Mouse (Mus musculus): ENCODE data around the gene Ly86. TPM values are rescaled to one million over a fixed set of nuclear protein-coding genes. Genes with fewer than 3 reads are reported as not detected.

Gene Ly86
- polyA plus RNA-seq, 1 experiment from 2014 or later = 8.6 TPM

GRCm38 (mm10) chr13:37403708-37404107 lies 58.7 kb downstream of the Ly86 start:
- Histone ChIP-seq H3K27me3 (ENCODE audit: control insufficient read depth, insufficient read depth, low read length) (no peaks in the 10 kb centered on the region), H3K4me1 (replicated peaks; ENCODE audit: control insufficient read depth, insufficient read depth, low read length) (no peaks in the 10 kb centered on the region), H3K36me3 (ENCODE audit: control insufficient read depth, insufficient read depth, low read length) (no peaks in the 10 kb centered on the region), H3K9me3 (ENCODE audit: control insufficient read depth, low read length) (no peaks in the 10 kb centered on the region), H3K4me3 (ENCODE audit: low read depth, low read length) (no peak overlapping the region), H3K4me2 (replicated peaks; ENCODE audit: low read depth, low read length) (no peak overlapping the region), H3K27ac (ENCODE audit: low read depth, low read length) (no peak overlapping the region), H3K9ac (ENCODE audit: low read depth, low read length) (no peak overlapping the region)
- ATAC-seq (ENCODE audit: low FRiP score) (no peak), DNase-seq (ENCODE audit: low spot score) (no peak)
- 88% methylated on average over 2 of the region's 2 CpGs for WGBS

GRCm38 (mm10) chr13:37415696-37416095 lies 70.7 kb downstream of the Ly86 start:
- H3K27ac ChIP-seq (ENCODE audit: low read depth, low read length) = no peak overlapping the region
- no peak overlapping the region for H3K4me2 ChIP-seq (replicated peaks; ENCODE audit: low read depth, low read length)
- H3K9me3 ChIP-seq (ENCODE audit: control insufficient read depth, low read length) = no peaks in the 10 kb centered on the region
- WGBS = 92% methylated on average over 1 of the region's 1 CpGs
- H3K9ac ChIP-seq (ENCODE audit: low read depth, low read length) = no peak overlapping the region
- DNase-seq (ENCODE audit: low spot score) (no peak), ATAC-seq (ENCODE audit: low FRiP score) (no peak)
- H3K4me3 ChIP-seq (ENCODE audit: low read depth, low read length) = no peak overlapping the region
- no peaks in the 10 kb centered on the region for H3K36me3 ChIP-seq (ENCODE audit: control insufficient read depth, insufficient read depth, low read length)
- no peaks in the 10 kb centered on the region for H3K4me1 ChIP-seq (replicated peaks; ENCODE audit: control insufficient read depth, insufficient read depth, low read length)
- no peaks in the 10 kb centered on the region for H3K27me3 ChIP-seq (ENCODE audit: control insufficient read depth, insufficient read depth, low read length)

- ATAC-seq (ENCODE audit: low FRiP score) (no peak), DNase-seq (ENCODE audit: low spot score) (no peak)
- no peaks in the 10 kb centered on the region for H3K4me1 ChIP-seq (replicated peaks; ENCODE audit: control insufficient read depth, insufficient read depth, low read length)
- no peak overlapping the region for H3K4me2 ChIP-seq (replicated peaks; ENCODE audit: low read depth, low read length)
- H3K27ac ChIP-seq (ENCODE audit: low read depth, low read length) = no peak overlapping the region
- no peak overlapping the region for H3K9ac ChIP-seq (ENCODE audit: low read depth, low read length)
- 94% methylated on average over 6 of the region's 6 CpGs for WGBS
- H3K4me3 ChIP-seq (ENCODE audit: low read depth, low read length) = no peak overlapping the region
- no peaks in the 10 kb centered on the region for H3K27me3 ChIP-seq (ENCODE audit: control insufficient read depth, insufficient read depth, low read length)
- H3K36me3 ChIP-seq (ENCODE audit: control insufficient read depth, insufficient read depth, low read length) = no peaks in the 10 kb centered on the region
- H3K9me3 ChIP-seq (ENCODE audit: control insufficient read depth, low read length) = no peaks in the 10 kb centered on the region
Measured at GRCm38 (mm10) chr13:37423416-37423815, 78.4 kb downstream of the Ly86 start.

GRCm38 (mm10) chr13:37424904-37425303 lies 79.9 kb downstream of the Ly86 start:
- 88% methylated on average over 6 of the region's 6 CpGs for WGBS
- Histone ChIP-seq H3K27ac (ENCODE audit: low read depth, low read length) (no peak overlapping the region), H3K4me3 (ENCODE audit: low read depth, low read length) (no peak overlapping the region), H3K4me2 (replicated peaks; ENCODE audit: low read depth, low read length) (no peak overlapping the region), H3K36me3 (ENCODE audit: control insufficient read depth, insufficient read depth, low read length) (no peaks in the 10 kb centered on the region), H3K9ac (ENCODE audit: low read depth, low read length) (no peak overlapping the region), H3K27me3 (ENCODE audit: control insufficient read depth, insufficient read depth, low read length) (no peaks in the 10 kb centered on the region), H3K4me1 (replicated peaks; ENCODE audit: control insufficient read depth, insufficient read depth, low read length) (no peaks in the 10 kb centered on the region), H3K9me3 (ENCODE audit: control insufficient read depth, low read length) (no peaks in the 10 kb centered on the region)
- ATAC-seq (ENCODE audit: low FRiP score) = no peak
- no peak for DNase-seq (ENCODE audit: low spot score)

GRCm38 (mm10) chr13:37425406-37425805 lies 80.4 kb downstream of the Ly86 start:
- H3K4me2 ChIP-seq (replicated peaks; ENCODE audit: low read depth, low read length) = no peak overlapping the region
- H3K27ac ChIP-seq (ENCODE audit: low read depth, low read length) = no peak overlapping the region
- WGBS = 53% methylated on average over 3 of the region's 3 CpGs
- no peaks in the 10 kb centered on the region for H3K9me3 ChIP-seq (ENCODE audit: control insufficient read depth, low read length)
- H3K4me1 ChIP-seq (replicated peaks; ENCODE audit: control insufficient read depth, insufficient read depth, low read length) = no peaks in the 10 kb centered on the region
- no peak overlapping the region for H3K9ac ChIP-seq (ENCODE audit: low read depth, low read length)
- DNase-seq (ENCODE audit: low spot score) = no peak
- no peak overlapping the region for H3K4me3 ChIP-seq (ENCODE audit: low read depth, low read length)
- H3K27me3 ChIP-seq (ENCODE audit: control insufficient read depth, insufficient read depth, low read length) = no peaks in the 10 kb centered on the region
- no peak for ATAC-seq (ENCODE audit: low FRiP score)
- no peaks in the 10 kb centered on the region for H3K36me3 ChIP-seq (ENCODE audit: control insufficient read depth, insufficient read depth, low read length)

- no peaks in the 10 kb centered on the region for H3K4me1 ChIP-seq (replicated peaks; ENCODE audit: control insufficient read depth, insufficient read depth, low read length)
- 81% methylated on average over 12 of the region's 12 CpGs for WGBS
- no peak overlapping the region for H3K9ac ChIP-seq (ENCODE audit: low read depth, low read length)
- no peaks in the 10 kb centered on the region for H3K9me3 ChIP-seq (ENCODE audit: control insufficient read depth, low read length)
- no peak overlapping the region for H3K4me3 ChIP-seq (ENCODE audit: low read depth, low read length)
- no peaks in the 10 kb centered on the region for H3K36me3 ChIP-seq (ENCODE audit: control insufficient read depth, insufficient read depth, low read length)
- ATAC-seq (ENCODE audit: low FRiP score) = no peak
- H3K27me3 ChIP-seq (ENCODE audit: control insufficient read depth, insufficient read depth, low read length) = no peaks in the 10 kb centered on the region
- DNase-seq (ENCODE audit: low spot score) = no peak
- H3K27ac ChIP-seq (ENCODE audit: low read depth, low read length) = no peak overlapping the region
- no peak overlapping the region for H3K4me2 ChIP-seq (replicated peaks; ENCODE audit: low read depth, low read length)
Measured at GRCm38 (mm10) chr13:37426578-37427336, 81.7 kb downstream of the Ly86 start.

GRCm38 (mm10) chr13:37428496-37428895 lies 83.5 kb downstream of the Ly86 start:
- WGBS = 78% methylated on average over 3 of the region's 3 CpGs
- Histone ChIP-seq H3K4me1 (replicated peaks; ENCODE audit: control insufficient read depth, insufficient read depth, low read length) (no peaks in the 10 kb centered on the region), H3K27me3 (ENCODE audit: control insufficient read depth, insufficient read depth, low read length) (no peaks in the 10 kb centered on the region)

GRCm38 (mm10) chr13:37429661-37430271 lies 84.8 kb downstream of the Ly86 start:
- Histone ChIP-seq H3K36me3 (ENCODE audit: control insufficient read depth, insufficient read depth, low read length) (no peaks in the 10 kb centered on the region), H3K9me3 (ENCODE audit: control insufficient read depth, low read length) (no peaks in the 10 kb centered on the region), H3K27me3 (ENCODE audit: control insufficient read depth, insufficient read depth, low read length) (no peaks in the 10 kb centered on the region), H3K4me1 (replicated peaks; ENCODE audit: control insufficient read depth, insufficient read depth, low read length) (no peaks in the 10 kb centered on the region), H3K27ac (ENCODE audit: low read depth, low read length) (no peak overlapping the region), H3K4me3 (ENCODE audit: low read depth, low read length) (no peak overlapping the region), H3K4me2 (replicated peaks; ENCODE audit: low read depth, low read length) (no peak overlapping the region), H3K9ac (ENCODE audit: low read depth, low read length) (no peak overlapping the region)
- 77% methylated on average over 8 of the region's 8 CpGs for WGBS
- no peak for DNase-seq (ENCODE audit: low spot score)
- ATAC-seq (ENCODE audit: low FRiP score) = no peak

More at GRCm38 (mm10) chr13:37428496-37428895, 83.5 kb downstream of the Ly86 start:
- H3K9me3 ChIP-seq (ENCODE audit: control insufficient read depth, low read length) = no peaks in the 10 kb centered on the region
- H3K4me2 ChIP-seq (replicated peaks; ENCODE audit: low read depth, low read length) = no peak overlapping the region
- H3K4me3 ChIP-seq (ENCODE audit: low read depth, low read length) = no peak overlapping the region
- no peak overlapping the region for H3K27ac ChIP-seq (ENCODE audit: low read depth, low read length)
- H3K36me3 ChIP-seq (ENCODE audit: control insufficient read depth, insufficient read depth, low read length) = no peaks in the 10 kb centered on the region
- no peak overlapping the region for H3K9ac ChIP-seq (ENCODE audit: low read depth, low read length)
- DNase-seq (ENCODE audit: low spot score) = no peak
- ATAC-seq (ENCODE audit: low FRiP score) = no peak

- no peak for DNase-seq (ENCODE audit: low spot score)
- H3K9ac ChIP-seq (ENCODE audit: low read depth, low read length) = no peak overlapping the region
- no peaks in the 10 kb centered on the region for H3K36me3 ChIP-seq (ENCODE audit: control insufficient read depth, insufficient read depth, low read length)
- H3K27ac ChIP-seq (ENCODE audit: low read depth, low read length) = no peak overlapping the region
- ATAC-seq (ENCODE audit: low FRiP score) = no peak
- H3K27me3 ChIP-seq (ENCODE audit: control insufficient read depth, insufficient read depth, low read length) = peaks cover 13% of the 10 kb centered on the region
- no peaks in the 10 kb centered on the region for H3K4me1 ChIP-seq (replicated peaks; ENCODE audit: control insufficient read depth, insufficient read depth, low read length)
- no peak overlapping the region for H3K4me3 ChIP-seq (ENCODE audit: low read depth, low read length)
- no peaks in the 10 kb centered on the region for H3K9me3 ChIP-seq (ENCODE audit: control insufficient read depth, low read length)
- 93% methylated on average over 2 of the region's 2 CpGs for WGBS
- no peak overlapping the region for H3K4me2 ChIP-seq (replicated peaks; ENCODE audit: low read depth, low read length)
Measured at GRCm38 (mm10) chr13:37431707-37432106, 86.7 kb downstream of the Ly86 start.

Data from hindbrain, embryonic 11.5 days (tissue).